Mouse (Mus musculus) mouse embryonic stem cell (cell line): ENCODE data around the gene Rwdd2a.
"Not testable (repeated sequence)": the region's sequence is repeated elsewhere in the genome, so short reads cannot be mapped to it uniquely, and the experiment has no call there.

Source experiments
- in situ Hi-C, 2 experiments: fragments of 300-500 bp; cut with MboI; formaldehyde crosslinking; loops; 1 replicate in 1 of 2; 3 replicates in 1 of 2; pipeline ENCODE4 v1.14.3; 2019 to 2020; ENCODE audit warnings: low sequenced_read_pairs in 2 of 2, low pct_unique_long_range_greater_than_20kb in 1 of 2, mixed read lengths in 1 of 2; ENCODE audit not compliant: unreplicated experiment in 1 of 2

Rwdd2a gene

GRCm38 (mm10) chr9:86579657-86580056, 7.9 kb downstream of the Rwdd2a start:
- in situ Hi-C loops: loop anchor here in 1 of 2 experiments (10.0 kb wide), 1 partner anchor 165 kb away; the partner anchor contains the start of gene Prss35

GRCm38 (mm10) chr9:86583740-86584139, 11.9 kb downstream of the Rwdd2a start:
- in situ Hi-C loops: loop anchor here in 1 of 2 experiments (10.0 kb wide), 1 partner anchor 161 kb away; the partner anchor contains the start of gene Prss35

- in situ Hi-C loops: loop anchor here in 1 of 2 experiments (10.0 kb wide), 1 partner anchor 158 kb away; the partner anchor contains the start of gene Prss35
Observed at GRCm38 (mm10) chr9:86587019-86587795, 15.4 kb downstream of the Rwdd2a start.

- in situ Hi-C loops: no loop called here
Observed at GRCm38 (mm10) chr9:86592676-86593668, 21.2 kb downstream of the Rwdd2a start.

GRCm38 (mm10) chr9:86594357-86594767, 22.6 kb downstream of the Rwdd2a start:
- in situ Hi-C loops: not testable (repeated sequence)

GRCm38 (mm10) chr9:86596983-86597382, 25.2 kb downstream of the Rwdd2a start:
- in situ Hi-C loops: not testable (repeated sequence)

- in situ Hi-C loops: no loop called here
Observed at GRCm38 (mm10) chr9:86599723-86600303, 28.0 kb downstream of the Rwdd2a start.

GRCm38 (mm10) chr9:86605776-86606175, 34.0 kb downstream of the Rwdd2a start:
- in situ Hi-C loops: no loop called here

- in situ Hi-C loops: no loop called here
Observed at GRCm38 (mm10) chr9:86612091-86612490, 40.3 kb downstream of the Rwdd2a start.

GRCm38 (mm10) chr9:86615765-86616164, 44.0 kb downstream of the Rwdd2a start:
- in situ Hi-C loops: no loop called here

GRCm38 (mm10) chr9:86617837-86618492, 46.2 kb downstream of the Rwdd2a start:
- in situ Hi-C loops: no loop called here

GRCm38 (mm10) chr9:86619341-86620139, 47.7 kb downstream of the Rwdd2a start:
- in situ Hi-C loops: no loop called here

GRCm38 (mm10) chr9:86622062-86622461, 50.3 kb downstream of the Rwdd2a start:
- in situ Hi-C loops: no loop called here

GRCm38 (mm10) chr9:86624039-86624438, 52.2 kb downstream of the Rwdd2a start:
- in situ Hi-C loops: no loop called here
